Mouse (Mus musculus): ENCODE results near the gene Gm45808. TPM values are rescaled to one million over a fixed set of nuclear protein-coding genes. Genes with fewer than 3 reads are reported as not detected.
"Not testable (repeated sequence)": the region's sequence is repeated elsewhere in the genome, so short reads cannot be mapped to it uniquely, and the experiment has no call there.

Gene Gm45808
- polyA plus RNA-seq, 1 experiment: not detected

- WGBS: 81% methylated on average over 4 of the region's 4 CpGs
- H3K4me3 ChIP-seq (replicated peaks; ENCODE audit: extremely low read depth, low read depth, low read length): no peak overlapping the region
- DNase-seq: no peak
- H3K4me1 ChIP-seq (ENCODE audit: control insufficient read depth, insufficient read depth, low read length): peaks cover 14% of the 10 kb centered on the region
- TF ChIP-seq CTCF (IDR thresholded peaks at IDR 0.05; ENCODE audit: insufficient read depth, low read length) (no peak), POLR2A (IDR thresholded peaks at IDR 0.05; ENCODE audit: borderline replicate concordance, extremely low read depth, low read depth, low read length) (no peak)
Observed at GRCm38 (mm10) chr7:45462325-45462724, 24.3 kb downstream of the Gm45808 start.

- DNase-seq: no peak
- WGBS: 93% methylated on average over 4 of the region's 4 CpGs
- Histone ChIP-seq H3K4me1 (ENCODE audit: control insufficient read depth, insufficient read depth, low read length) (peaks cover 14% of the 10 kb centered on the region), H3K4me3 (replicated peaks; ENCODE audit: extremely low read depth, low read depth, low read length) (no peak overlapping the region)
- TF ChIP-seq POLR2A (IDR thresholded peaks at IDR 0.05; ENCODE audit: borderline replicate concordance, extremely low read depth, low read depth, low read length) (no peak), CTCF (IDR thresholded peaks at IDR 0.05; ENCODE audit: insufficient read depth, low read length) (no peak)
Observed at GRCm38 (mm10) chr7:45461781-45462180, 24.8 kb downstream of the Gm45808 start.

GRCm38 (mm10) chr7:45461326-45461725 is 25.3 kb downstream of the Gm45808 start:
- no peak for TF ChIP-seq CTCF (IDR thresholded peaks at IDR 0.05; ENCODE audit: insufficient read depth, low read length)
- no peak for DNase-seq
- H3K4me1 ChIP-seq (ENCODE audit: control insufficient read depth, insufficient read depth, low read length): peaks cover 14% of the 10 kb centered on the region
- 87% methylated on average over 4 of the region's 5 CpGs for WGBS
- no peak overlapping the region for H3K4me3 ChIP-seq (replicated peaks; ENCODE audit: extremely low read depth, low read depth, low read length)

- TF ChIP-seq POLR2A (IDR thresholded peaks at IDR 0.05; ENCODE audit: borderline replicate concordance, extremely low read depth, low read depth, low read length) (peak; percentile 48; the same call in 1 of the 2 replicates), CTCF (IDR thresholded peaks at IDR 0.05; ENCODE audit: insufficient read depth, low read length) (no peak)
- peak; percentile 77 for DNase-seq
- no peak overlapping the region for H3K4me3 ChIP-seq (replicated peaks; ENCODE audit: extremely low read depth, low read depth, low read length)
- peaks cover 10% of the 10 kb centered on the region for H3K4me1 ChIP-seq (ENCODE audit: control insufficient read depth, insufficient read depth, low read length)
- 19% methylated on average over 13 of the region's 13 CpGs for WGBS
Observed at GRCm38 (mm10) chr7:45460860-45461314, 25.7 kb downstream of the Gm45808 start.

GRCm38 (mm10) chr7:45460377-45460776 is 26.2 kb downstream of the Gm45808 start:
- H3K4me3 ChIP-seq (replicated peaks; ENCODE audit: extremely low read depth, low read depth, low read length): no peak overlapping the region
- DNase-seq: peak; percentile 49
- TF ChIP-seq CTCF (IDR thresholded peaks at IDR 0.05; ENCODE audit: insufficient read depth, low read length): no peak
- TF ChIP-seq POLR2A (IDR thresholded peaks at IDR 0.05; ENCODE audit: borderline replicate concordance, extremely low read depth, low read depth, low read length): no peak
- H3K4me1 ChIP-seq (ENCODE audit: control insufficient read depth, insufficient read depth, low read length): peaks cover 6% of the 10 kb centered on the region
- WGBS: 55% methylated on average over 7 of the region's 7 CpGs

- peak within 1 kb of the TSS; percentile 87 for H3K4me3 ChIP-seq (replicated peaks; ENCODE audit: extremely low read depth, low read depth, low read length)
- DNase-seq: peak; percentile 94
- TF ChIP-seq POLR2A (IDR thresholded peaks at IDR 0.05; ENCODE audit: borderline replicate concordance, extremely low read depth, low read depth, low read length): peak; percentile 95
- not testable (repeated sequence) for H3K4me1 ChIP-seq (ENCODE audit: control insufficient read depth, insufficient read depth, low read length)
- under 1% methylated on average over 29 of the region's 37 CpGs for WGBS
Observed at GRCm38 (mm10) chr7:45459564-45460140, 27.0 kb downstream of the Gm45808 start, which contains the start of gene Ftl1. TSS of gene Ftl1 (minus strand) at chr7:45459884.

GRCm38 (mm10) chr7:45458748-45459563 is 27.7 kb downstream of the Gm45808 start:
- Histone ChIP-seq H3K4me3 (replicated peaks; ENCODE audit: extremely low read depth, low read depth, low read length) (peak overlapping the region; percentile 87), H3K4me1 (ENCODE audit: control insufficient read depth, insufficient read depth, low read length) (peaks cover 6% of the 10 kb centered on the region)
- 1% methylated on average over 43 of the region's 43 CpGs for WGBS
- peak; percentile 76 for DNase-seq
- TF ChIP-seq CTCF (IDR thresholded peaks at IDR 0.05; ENCODE audit: insufficient read depth, low read length) (no peak), POLR2A (IDR thresholded peaks at IDR 0.05; ENCODE audit: borderline replicate concordance, extremely low read depth, low read depth, low read length) (peak; percentile 70; the same call in 1 of the 2 replicates)

- WGBS: 36% methylated on average over 10 of the region's 10 CpGs
- H3K4me3 ChIP-seq (replicated peaks; ENCODE audit: extremely low read depth, low read depth, low read length): peak overlapping the region; percentile 39
- DNase-seq: no peak
- H3K4me1 ChIP-seq (ENCODE audit: control insufficient read depth, insufficient read depth, low read length): peaks cover 6% of the 10 kb centered on the region
- TF ChIP-seq CTCF (IDR thresholded peaks at IDR 0.05; ENCODE audit: insufficient read depth, low read length): no peak
- TF ChIP-seq POLR2A (IDR thresholded peaks at IDR 0.05; ENCODE audit: borderline replicate concordance, extremely low read depth, low read depth, low read length): peak; percentile 48; the same call in 1 of the 2 replicates
Observed at GRCm38 (mm10) chr7:45457204-45458060, 29.2 kb downstream of the Gm45808 start.

- H3K4me3 ChIP-seq (replicated peaks; ENCODE audit: extremely low read depth, low read depth, low read length): no peak overlapping the region
- 35% methylated on average over 9 of the region's 9 CpGs for WGBS
- H3K4me1 ChIP-seq (ENCODE audit: control insufficient read depth, insufficient read depth, low read length): peaks cover 6% of the 10 kb centered on the region
- TF ChIP-seq POLR2A (IDR thresholded peaks at IDR 0.05; ENCODE audit: borderline replicate concordance, extremely low read depth, low read depth, low read length): no peak
- no peak for TF ChIP-seq CTCF (IDR thresholded peaks at IDR 0.05; ENCODE audit: insufficient read depth, low read length)
- no peak for DNase-seq
Observed at GRCm38 (mm10) chr7:45456721-45457203, 29.8 kb downstream of the Gm45808 start.
